Mouse (Mus musculus): ENCODE results near the gene Pde4c. TPM values are rescaled to one million over a fixed set of nuclear protein-coding genes. Genes with fewer than 3 reads are reported as not detected.

The Pde4c gene
- polyA plus RNA-seq, 1 experiment, result 1.1 TPM

DNA sequence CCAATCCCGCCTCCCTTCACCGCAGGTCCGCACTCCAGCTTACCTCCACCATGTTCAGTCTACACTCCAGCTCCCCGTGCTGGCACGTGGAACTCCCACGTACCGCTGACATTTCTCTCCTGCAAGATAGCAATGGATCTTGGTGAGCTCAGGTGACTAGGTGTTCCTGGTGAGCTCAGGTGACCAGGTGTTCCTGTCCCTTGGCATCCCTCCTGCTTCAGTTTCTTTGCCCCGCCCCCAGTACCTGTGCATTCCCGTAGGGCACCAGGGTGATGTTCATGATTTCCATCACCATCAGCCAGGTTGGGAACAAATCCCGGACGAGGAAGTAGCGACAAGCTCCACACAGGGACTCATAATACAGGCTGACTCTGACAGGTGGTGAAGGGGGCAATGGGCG lies 41.2 kb downstream of the Pde4c start:
- no peaks in the 10 kb centered on the region for H3K36me3 ChIP-seq (ENCODE audit: control insufficient read depth, insufficient read depth, low read length)
- no peaks in the 10 kb centered on the region for H3K27me3 ChIP-seq (ENCODE audit: control insufficient read depth, insufficient read depth, low read length)
- no peak overlapping the region for H3K4me3 ChIP-seq (ENCODE audit: control insufficient read depth, low read depth, low read length)
- no peak overlapping the region for H3K27ac ChIP-seq (ENCODE audit: control insufficient read depth, insufficient read depth, low read depth, low read length)
- peaks cover 23% of the 10 kb centered on the region for H3K4me1 ChIP-seq (ENCODE audit: control insufficient read depth, insufficient read depth, low read length)
- TF ChIP-seq POLR2A (IDR thresholded peaks at IDR 0.05; ENCODE audit: control insufficient read depth, low read depth, low read length), result no peak
- TF ChIP-seq CTCF (IDR thresholded peaks at IDR 0.05; ENCODE audit: control insufficient read depth, insufficient read depth, insufficient replicate concordance, low read depth, low read length), result no peak

DNA sequence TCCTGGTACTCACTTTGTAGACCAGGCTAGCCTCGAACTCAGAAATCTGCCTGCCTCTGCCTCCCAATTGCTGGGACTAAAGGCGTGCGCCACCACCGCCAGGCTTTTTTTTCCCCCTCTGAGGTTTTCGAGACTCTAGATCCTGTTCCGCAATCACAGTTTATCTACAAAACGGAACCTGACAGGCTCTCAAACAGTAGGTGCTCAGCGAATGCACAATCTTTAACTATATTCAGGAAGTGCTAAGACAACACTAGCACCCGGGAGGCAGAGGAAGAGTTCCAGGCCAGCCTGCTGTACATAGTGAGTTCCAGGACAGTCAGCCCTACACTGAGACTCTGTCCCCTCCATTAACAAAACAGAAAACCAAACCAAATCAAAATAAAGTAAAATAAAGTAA lies 41.8 kb downstream of the Pde4c start:
- H3K27me3 ChIP-seq (ENCODE audit: control insufficient read depth, insufficient read depth, low read length), result no peaks in the 10 kb centered on the region
- no peaks in the 10 kb centered on the region for H3K36me3 ChIP-seq (ENCODE audit: control insufficient read depth, insufficient read depth, low read length)
- no peak overlapping the region for H3K4me3 ChIP-seq (ENCODE audit: control insufficient read depth, low read depth, low read length)
- TF ChIP-seq POLR2A (IDR thresholded peaks at IDR 0.05; ENCODE audit: control insufficient read depth, low read depth, low read length) (no peak), CTCF (IDR thresholded peaks at IDR 0.05; ENCODE audit: control insufficient read depth, insufficient read depth, insufficient replicate concordance, low read depth, low read length) (no peak)
- no peak overlapping the region for H3K27ac ChIP-seq (ENCODE audit: control insufficient read depth, insufficient read depth, low read depth, low read length)
- peaks cover 16% of the 10 kb centered on the region for H3K4me1 ChIP-seq (ENCODE audit: control insufficient read depth, insufficient read depth, low read length)

DNA sequence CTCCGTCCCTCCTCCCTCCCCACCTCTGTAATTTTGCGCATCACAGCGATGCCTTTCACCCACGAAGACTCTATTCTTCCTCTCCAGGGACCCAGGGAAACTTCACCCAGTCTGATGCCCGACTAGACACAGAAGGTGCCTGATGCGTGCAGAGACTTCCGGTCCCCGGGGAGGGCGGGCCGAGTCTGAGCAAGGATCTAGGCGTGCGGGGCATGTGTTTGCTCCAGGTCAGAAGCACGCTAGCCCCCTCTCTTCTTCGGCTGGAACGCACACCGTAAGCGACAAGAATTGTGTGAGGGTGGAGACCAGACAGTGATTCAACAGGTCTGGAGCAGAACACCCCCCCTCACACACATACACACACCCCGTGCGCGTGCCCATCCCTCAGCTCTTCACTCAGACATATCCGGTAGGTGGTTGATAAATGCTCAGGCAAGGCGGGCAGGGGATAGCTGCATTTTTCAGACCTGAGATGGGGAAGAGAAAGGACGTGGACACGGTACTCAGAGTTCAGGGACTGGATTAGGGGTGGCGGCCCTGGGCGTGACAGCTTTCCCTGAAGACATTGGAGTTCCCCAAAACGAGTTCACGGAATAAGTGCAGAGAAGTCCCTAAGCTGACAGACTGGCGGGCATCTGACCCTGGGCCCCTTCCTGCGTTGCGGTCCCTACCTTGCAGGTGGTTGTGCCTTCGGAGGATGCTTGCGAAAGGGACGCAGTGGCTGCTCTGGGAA lies 42.5 kb downstream of the Pde4c start:
- Histone ChIP-seq H3K4me3 (ENCODE audit: control insufficient read depth, low read depth, low read length) (peak overlapping the region; percentile 63), H3K27ac (ENCODE audit: control insufficient read depth, insufficient read depth, low read depth, low read length) (no peak overlapping the region), H3K36me3 (ENCODE audit: control insufficient read depth, insufficient read depth, low read length) (no peaks in the 10 kb centered on the region), H3K27me3 (ENCODE audit: control insufficient read depth, insufficient read depth, low read length) (no peaks in the 10 kb centered on the region), H3K4me1 (ENCODE audit: control insufficient read depth, insufficient read depth, low read length) (peaks cover 14% of the 10 kb centered on the region)
- TF ChIP-seq POLR2A (IDR thresholded peaks at IDR 0.05; ENCODE audit: control insufficient read depth, low read depth, low read length), result no peak
- no peak for TF ChIP-seq CTCF (IDR thresholded peaks at IDR 0.05; ENCODE audit: control insufficient read depth, insufficient read depth, insufficient replicate concordance, low read depth, low read length)

DNA sequence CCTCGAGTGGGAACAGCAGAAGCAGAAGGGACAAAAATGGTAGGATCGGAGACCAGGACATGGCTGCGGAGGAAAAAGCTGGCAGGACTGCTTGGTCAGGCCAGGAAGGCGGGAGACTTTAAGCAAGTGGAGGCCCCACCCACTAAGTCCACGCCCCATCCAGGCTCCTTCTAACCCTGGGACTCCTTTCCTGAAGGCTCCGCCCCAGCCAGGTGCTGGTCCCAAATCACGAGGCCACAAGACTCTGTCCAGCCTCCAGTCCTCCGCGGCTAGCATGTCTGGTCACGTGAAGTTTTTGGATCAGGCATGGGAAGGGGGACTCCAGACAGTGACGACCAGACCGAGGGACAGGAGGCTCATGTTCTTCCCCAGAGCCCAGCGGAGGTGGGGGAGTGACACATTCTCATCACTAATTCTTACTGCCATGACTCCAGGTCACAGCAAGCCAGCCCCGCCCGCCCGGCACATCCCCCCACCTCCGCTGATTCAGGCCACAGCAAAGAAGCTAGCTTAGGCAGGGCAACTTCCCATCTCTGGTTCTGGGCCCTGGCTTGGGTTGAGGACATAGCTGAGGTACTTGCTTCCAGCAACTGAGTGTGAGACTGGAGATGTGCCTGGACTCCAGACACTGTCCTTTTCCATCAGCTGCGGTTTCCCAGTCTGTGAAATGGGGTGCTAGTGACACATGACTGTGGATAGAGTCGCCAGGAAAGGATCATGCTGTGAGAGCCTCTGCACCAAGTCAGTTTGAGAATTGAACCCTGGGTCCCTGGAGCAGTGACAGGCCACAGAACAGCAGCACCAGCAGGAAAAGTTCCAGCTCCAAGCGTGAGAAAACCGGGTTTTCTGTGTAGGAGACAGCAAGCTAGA lies 43.3 kb downstream of the Pde4c start:
- Histone ChIP-seq H3K36me3 (ENCODE audit: control insufficient read depth, insufficient read depth, low read length) (no peaks in the 10 kb centered on the region), H3K27ac (ENCODE audit: control insufficient read depth, insufficient read depth, low read depth, low read length) (no peak overlapping the region)

DNA sequence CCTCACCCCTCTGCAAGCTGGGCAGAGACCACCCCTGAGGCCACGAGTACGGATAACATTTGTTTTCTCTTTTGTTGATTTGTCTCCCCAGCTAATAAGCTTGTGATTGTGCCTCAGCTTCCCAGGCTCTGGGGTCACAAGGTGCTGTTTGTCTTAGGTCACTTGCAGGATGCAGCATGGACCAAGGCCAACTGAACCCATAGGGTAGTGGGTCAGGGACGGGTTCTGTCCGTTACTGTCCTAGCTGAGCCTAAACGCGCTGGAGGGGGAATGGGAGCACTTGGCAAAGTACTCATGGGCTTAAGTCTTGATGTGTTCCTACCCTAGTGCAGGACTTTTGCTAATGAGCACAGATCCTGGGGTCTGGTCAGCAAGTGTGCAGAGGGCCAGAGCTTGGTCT lies 44.0 kb downstream of the Pde4c start:
- Histone ChIP-seq H3K27ac (ENCODE audit: control insufficient read depth, insufficient read depth, low read depth, low read length) (no peak overlapping the region), H3K4me1 (ENCODE audit: control insufficient read depth, insufficient read depth, low read length) (peaks cover 11% of the 10 kb centered on the region), H3K4me3 (ENCODE audit: control insufficient read depth, low read depth, low read length) (no peak overlapping the region), H3K36me3 (ENCODE audit: control insufficient read depth, insufficient read depth, low read length) (no peaks in the 10 kb centered on the region), H3K27me3 (ENCODE audit: control insufficient read depth, insufficient read depth, low read length) (no peaks in the 10 kb centered on the region)
- TF ChIP-seq CTCF (IDR thresholded peaks at IDR 0.05; ENCODE audit: control insufficient read depth, insufficient read depth, insufficient replicate concordance, low read depth, low read length), result no peak
- no peak for TF ChIP-seq POLR2A (IDR thresholded peaks at IDR 0.05; ENCODE audit: control insufficient read depth, low read depth, low read length)

More for the DNA sequence above, 43.3 kb downstream of the Pde4c start:
- no peak for TF ChIP-seq CTCF (IDR thresholded peaks at IDR 0.05; ENCODE audit: control insufficient read depth, insufficient read depth, insufficient replicate concordance, low read depth, low read length)
- 0 out of 2 replicates have a peak, but pooled peaks have one; percentile 35 for TF ChIP-seq POLR2A (IDR thresholded peaks at IDR 0.05; ENCODE audit: control insufficient read depth, low read depth, low read length)
- peak overlapping the region; percentile 63 for H3K4me3 ChIP-seq (ENCODE audit: control insufficient read depth, low read depth, low read length)
- H3K4me1 ChIP-seq (ENCODE audit: control insufficient read depth, insufficient read depth, low read length), result peaks cover 11% of the 10 kb centered on the region
- no peaks in the 10 kb centered on the region for H3K27me3 ChIP-seq (ENCODE audit: control insufficient read depth, insufficient read depth, low read length)

DNA sequence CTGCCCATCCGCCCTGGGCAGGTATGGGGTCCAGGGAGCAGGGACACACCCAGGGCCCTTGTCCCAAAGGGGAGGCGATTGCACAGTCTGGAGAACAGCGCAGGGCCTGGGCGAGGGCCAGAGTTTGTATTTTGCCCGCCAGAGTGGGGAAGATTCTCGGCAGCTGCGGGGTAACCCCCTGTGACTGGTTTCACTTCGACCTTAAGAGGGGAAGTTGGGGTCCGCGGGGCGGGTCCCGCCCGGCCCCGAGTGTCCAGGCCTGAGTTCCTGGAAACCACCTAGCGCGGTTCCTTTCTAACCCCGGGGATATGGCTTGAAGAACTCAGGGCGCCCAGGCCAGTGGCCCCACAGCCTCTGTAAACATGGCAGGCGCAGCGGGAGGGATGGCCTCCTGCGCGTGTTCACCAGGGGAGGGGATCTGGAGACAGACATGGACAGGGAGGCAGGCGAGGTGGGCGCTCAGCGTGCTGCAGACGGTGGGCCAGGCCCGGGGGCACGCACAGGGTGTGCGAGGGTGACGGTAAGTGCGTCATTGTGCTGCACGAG lies 44.8 kb downstream of the Pde4c start:
- H3K4me3 ChIP-seq (ENCODE audit: control insufficient read depth, low read depth, low read length), result no peak overlapping the region
- no peaks in the 10 kb centered on the region for H3K36me3 ChIP-seq (ENCODE audit: control insufficient read depth, insufficient read depth, low read length)
- peaks cover 11% of the 10 kb centered on the region for H3K4me1 ChIP-seq (ENCODE audit: control insufficient read depth, insufficient read depth, low read length)
- H3K27me3 ChIP-seq (ENCODE audit: control insufficient read depth, insufficient read depth, low read length), result no peaks in the 10 kb centered on the region
- H3K27ac ChIP-seq (ENCODE audit: control insufficient read depth, insufficient read depth, low read depth, low read length), result no peak overlapping the region
- TF ChIP-seq POLR2A (IDR thresholded peaks at IDR 0.05; ENCODE audit: control insufficient read depth, low read depth, low read length), result no peak
- no peak for TF ChIP-seq CTCF (IDR thresholded peaks at IDR 0.05; ENCODE audit: control insufficient read depth, insufficient read depth, insufficient replicate concordance, low read depth, low read length)

DNA sequence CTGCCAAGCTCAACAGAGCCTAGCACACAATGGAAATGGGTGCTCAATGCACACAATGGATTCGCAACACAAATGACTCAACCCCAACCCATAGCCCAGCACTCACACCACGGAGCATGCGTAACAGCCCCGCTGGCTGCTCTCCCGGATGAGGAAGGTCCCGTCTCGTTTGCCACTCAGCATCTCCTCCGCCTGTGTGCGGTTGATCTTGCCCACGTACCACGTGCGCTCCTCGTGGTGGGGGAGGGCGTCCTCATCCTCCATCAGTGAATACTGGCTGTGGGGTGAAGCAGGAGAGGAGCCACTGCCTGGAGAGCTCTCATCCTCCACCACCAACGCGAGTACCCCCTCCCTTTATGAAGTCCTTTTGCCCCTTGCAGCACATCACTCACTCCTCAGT lies 45.4 kb downstream of the Pde4c start:
- no peak for TF ChIP-seq POLR2A (IDR thresholded peaks at IDR 0.05; ENCODE audit: control insufficient read depth, low read depth, low read length)
- no peak for TF ChIP-seq CTCF (IDR thresholded peaks at IDR 0.05; ENCODE audit: control insufficient read depth, insufficient read depth, insufficient replicate concordance, low read depth, low read length)
- H3K27me3 ChIP-seq (ENCODE audit: control insufficient read depth, insufficient read depth, low read length), result no peaks in the 10 kb centered on the region
- H3K4me3 ChIP-seq (ENCODE audit: control insufficient read depth, low read depth, low read length), result no peak overlapping the region
- peaks cover 11% of the 10 kb centered on the region for H3K4me1 ChIP-seq (ENCODE audit: control insufficient read depth, insufficient read depth, low read length)
- H3K27ac ChIP-seq (ENCODE audit: control insufficient read depth, insufficient read depth, low read depth, low read length), result no peak overlapping the region
- no peaks in the 10 kb centered on the region for H3K36me3 ChIP-seq (ENCODE audit: control insufficient read depth, insufficient read depth, low read length)
